Mouse (Mus musculus) kidney, embryonic 14.5 days (tissue): ENCODE measurements around the gene Cckar. TPM values are rescaled to one million over a fixed set of nuclear protein-coding genes. Genes with fewer than 3 reads are reported as not detected.
A peak's percentile ranks its signal among the peaks of the same experiment; 100 is the strongest.

Experiments
- ATAC-seq: fragments of 200-750 bp; cut with Nextera tagmentation; 2 replicates; pipeline ENCODE4 v1.8.0; 2017; ENCODE audit warnings: moderate number of reproducible peaks, mild to moderate bottlenecking, moderate TSS enrichment, moderate library complexity; ENCODE audit not compliant: low FRiP score, low TSS enrichment
- H3K27ac ChIP-seq: fragments of 300-500 bp; sonication (generic); 2 replicates; pipeline ENCODE4 v1.5.1; 2014; ENCODE audit warnings: low read depth, mild to moderate bottlenecking, low read length, moderate library complexity, mixed read lengths
- H3K27me3 ChIP-seq: fragments of 300-500 bp; sonication (generic); 2 replicates; pipeline ENCODE4 v1.6.1; 2014; ENCODE audit warnings: mild to moderate bottlenecking, low read length; ENCODE audit not compliant: control insufficient read depth, insufficient read depth
- H3K36me3 ChIP-seq: fragments of 300-500 bp; sonication (generic); 2 replicates; pipeline ENCODE4 v1.6.1; 2014; ENCODE audit warnings: low read length, mixed read lengths; ENCODE audit not compliant: control insufficient read depth, insufficient read depth
- H3K4me1 ChIP-seq: fragments of 300-500 bp; sonication (generic); 2 replicates; pipeline ENCODE4 v1.6.1; 2014; ENCODE audit warnings: low read length, mixed read lengths; ENCODE audit not compliant: control insufficient read depth, insufficient read depth
- H3K4me2 ChIP-seq: fragments of 300-500 bp; sonication (generic); replicated peaks from 2 replicates; pipeline ENCODE4 v1.6.1; 2014; ENCODE audit warnings: low read depth, mild to moderate bottlenecking, low read length
- H3K4me3 ChIP-seq: fragments of 300-500 bp; sonication (generic); 2 replicates; pipeline ENCODE4 v1.5.1; 2014; ENCODE audit warnings: mild to moderate bottlenecking, low read length
- H3K9ac ChIP-seq: fragments of 300-500 bp; sonication (generic); 2 replicates; pipeline ENCODE4 v1.6.1; 2014; ENCODE audit warnings: low read depth, mild to moderate bottlenecking, low read length, moderate library complexity
- H3K9me3 ChIP-seq: fragments of 300-500 bp; sonication (generic); 2 replicates; pipeline ENCODE4 v1.6.1; 2016; ENCODE audit warnings: low read length; ENCODE audit not compliant: control insufficient read depth
- WGBS: fragments of 180-500 bp; shearing (Covaris S2); extraction: QIAGEN DNeasy Blood & Tissue Kit; methylation state at CpG from one replicate; pipeline ENCODE4 v1.1.7; 2014; 5-methylcytosine and 5-hydroxymethylcytosine counted together
- polyA plus RNA-seq: library from polyadenylated mRNA; unstranded; fragments of >200 nt; fragmentation: Nextera tagmentation; extraction: Ambion mirVana; gene quantifications from 2 replicates; pipeline ENCODE4 v1.2.1, GENCODE M21; 2014

The Cckar gene
- polyA plus RNA-seq, 1 experiment from 2014 or later, result 1.2 TPM

- Histone ChIP-seq H3K4me3 (no peak overlapping the region), H3K27me3 (no peaks in the 10 kb centered on the region), H3K4me1 (no peaks in the 10 kb centered on the region), H3K27ac (no peak overlapping the region), H3K4me2 (no peak overlapping the region), H3K9ac (no peak overlapping the region), H3K36me3 (no peaks in the 10 kb centered on the region), H3K9me3 (no peaks in the 10 kb centered on the region)
- no peak for ATAC-seq
- 42% methylated on average over 1 of the region's 1 CpGs for WGBS
These were observed 45.1 kb downstream of the Cckar start for GRCm38 (mm10) chr5:53662413-53662812.

- Histone ChIP-seq H3K4me1 (no peaks in the 10 kb centered on the region), H3K36me3 (peaks cover 6% of the 10 kb centered on the region; the same call in 1 of the 2 replicates), H3K9me3 (no peaks in the 10 kb centered on the region), H3K4me3 (no peak overlapping the region), H3K9ac (no peak overlapping the region), H3K27ac (no peak overlapping the region), H3K27me3 (no peaks in the 10 kb centered on the region), H3K4me2 (no peak overlapping the region)
- WGBS, result 84% methylated on average over 2 of the region's 2 CpGs
- no peak for ATAC-seq
These were observed 46.0 kb downstream of the Cckar start for GRCm38 (mm10) chr5:53661508-53661907.

DNA sequence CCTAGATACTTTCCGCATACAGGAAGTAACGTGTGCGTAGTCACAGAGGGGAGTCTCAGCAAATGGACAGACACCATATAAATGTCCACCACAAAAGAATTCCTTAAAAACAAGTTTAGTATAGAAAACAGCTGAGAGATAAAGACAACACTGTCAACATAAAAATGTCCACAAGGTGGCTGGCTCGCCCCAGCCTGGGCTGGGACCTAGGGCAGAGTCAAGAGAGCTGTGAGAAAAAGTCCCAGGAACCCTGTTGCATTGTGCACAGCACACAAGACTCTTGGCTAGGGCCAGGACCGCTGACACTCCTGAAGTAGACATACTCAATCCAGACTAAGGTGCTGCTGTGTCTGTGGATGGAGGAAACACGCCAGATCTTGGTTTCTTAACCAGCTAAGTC, 49.6 kb downstream of the Cckar start:
- Histone ChIP-seq H3K9me3 (no peaks in the 10 kb centered on the region), H3K27me3 (no peaks in the 10 kb centered on the region), H3K4me1 (no peaks in the 10 kb centered on the region), H3K27ac (no peak overlapping the region), H3K36me3 (peaks cover 8% of the 10 kb centered on the region; the same call in 1 of the 2 replicates), H3K9ac (no peak overlapping the region), H3K4me3 (no peak overlapping the region), H3K4me2 (no peak overlapping the region)
- WGBS, result 71% methylated on average over 6 of the region's 6 CpGs
- ATAC-seq, result peak; percentile 71; the same call in 1 of the 2 replicates

GRCm38 (mm10) chr5:53656596-53656995, 50.9 kb downstream of the Cckar start:
- Histone ChIP-seq H3K27me3 (no peaks in the 10 kb centered on the region), H3K9me3 (no peaks in the 10 kb centered on the region), H3K4me2 (no peak overlapping the region), H3K36me3 (peaks cover 20% of the 10 kb centered on the region; the same call in 1 of the 2 replicates), H3K4me3 (no peak overlapping the region), H3K27ac (no peak overlapping the region), H3K9ac (no peak overlapping the region), H3K4me1 (no peaks in the 10 kb centered on the region)
- 0% methylated on average over 1 of the region's 1 CpGs for WGBS
- no peak for ATAC-seq

Other genes starting within 250 kb of the Cckar start
- gene Rbpj, start 241.6 kb downstream of the Cckar start, polyA plus RNA-seq, result 25.8 and 47.4 TPM in 2 replicates
- gene Tbc1d19, start 101.9 kb upstream of the Cckar start, polyA plus RNA-seq, result 38.6 and 43.8 TPM in 2 replicates